Comparison of ENCODE assay signal across 8 mouse cellular contexts in the genomic region with DNA sequence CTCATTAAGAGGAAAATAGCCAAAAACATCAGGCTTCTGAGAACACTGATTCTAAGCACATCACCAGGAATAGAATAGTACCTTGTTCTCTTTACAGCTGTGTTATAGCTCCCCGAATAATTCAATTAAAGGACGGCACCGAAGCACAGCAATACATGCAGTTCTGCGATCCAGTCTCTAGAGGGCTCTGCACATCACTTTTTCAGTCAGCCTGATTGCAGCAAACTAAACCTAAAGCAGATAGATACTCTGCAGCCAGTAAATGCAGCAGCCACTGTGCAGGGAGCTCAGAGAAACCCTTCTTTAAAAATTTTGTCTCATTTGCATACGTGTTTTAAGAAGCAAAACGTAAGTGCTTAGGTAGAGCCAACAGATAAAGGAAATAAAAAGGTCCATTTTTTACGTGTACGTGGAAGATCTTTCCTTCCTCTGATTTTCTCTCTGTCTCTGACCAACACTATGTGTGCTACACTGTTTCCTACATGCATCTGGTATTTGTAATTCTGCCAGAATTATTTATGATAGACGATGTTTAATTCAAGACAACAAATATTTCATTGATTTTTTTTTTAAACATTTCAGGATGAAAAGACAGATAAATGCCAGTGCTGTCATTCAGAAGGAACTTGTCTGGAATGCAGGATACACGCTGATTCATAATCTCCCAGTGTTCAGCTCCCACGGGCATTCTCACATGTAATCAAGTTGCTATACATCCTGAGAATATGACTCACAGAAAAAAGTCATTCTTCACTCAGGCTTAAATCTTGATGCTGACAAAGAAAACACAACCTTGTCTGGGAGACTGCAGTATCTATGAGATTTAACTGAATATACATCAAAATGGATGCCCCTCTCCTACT.
DNase-seq lines count a peak whose midpoint lies in the region; ATAC-seq lines count a peak whose summit lies in the region.
"Had no signal": no experiment of that assay in that cellular context is flagged by ENCODE, and none has a peak within 500 bp of the region (broad histone marks: within the 10 kb centered on the region; RNA-seq: fewer than 3 reads in every experiment).

No protein-coding gene starts in this region.

- no peak overlapping the region for H3K4me2 ChIP-seq in intestine, embryonic 14.5 days (ENCODE audit: low read length)
- H3K4me2 ChIP-seq in midbrain, embryonic 15.5 days, result peak overlapping the region; percentile 32
- H3K4me2 ChIP-seq: limb, embryonic 12.5 days had no signal

- ATAC-seq in intestine, embryonic 14.5 days (replicated peaks; ENCODE audit: low FRiP score, low TSS enrichment, low read depth), result no peak
- ATAC-seq in midbrain, embryonic 15.5 days (replicated peaks), result peak; percentile 91

- no peaks in the 10 kb centered on the region for H3K36me3 ChIP-seq in intestine, embryonic 14.5 days (ENCODE audit: control insufficient read depth, insufficient read depth, low read length)
- H3K36me3 ChIP-seq in midbrain, embryonic 15.5 days (replicated peaks), result no peaks in the 10 kb centered on the region
- H3K36me3 ChIP-seq: limb, embryonic 12.5 days had no signal

- no peaks in the 10 kb centered on the region for H3K27me3 ChIP-seq in intestine, embryonic 14.5 days (replicated peaks; ENCODE audit: control insufficient read depth, insufficient read depth, low read length)
- no peaks in the 10 kb centered on the region; the same call in 1 of the 2 replicates for H3K27me3 ChIP-seq in midbrain, embryonic 15.5 days (replicated peaks)
- H3K27me3 ChIP-seq: limb, embryonic 12.5 days had no signal

- no peak overlapping the region for H3K27ac ChIP-seq in intestine, embryonic 14.5 days (ENCODE audit: low read depth)
- H3K27ac ChIP-seq in midbrain, embryonic 15.5 days, result no peak overlapping the region
- H3K27ac ChIP-seq: limb, embryonic 12.5 days had no signal

- 21% methylated on average over 11 of the region's 11 CpGs for WGBS in intestine, embryonic 14.5 days
- WGBS in midbrain, embryonic 15.5 days, result 17% methylated on average over 11 of the region's 11 CpGs

- no peaks in the 10 kb centered on the region for H3K4me1 ChIP-seq in intestine, embryonic 14.5 days (replicated peaks; ENCODE audit: control insufficient read depth, insufficient read depth, low read length)
- H3K4me1 ChIP-seq in midbrain, embryonic 15.5 days, result no peaks in the 10 kb centered on the region
- H3K4me1 ChIP-seq: limb, embryonic 12.5 days had no signal

- no peak overlapping the region for H3K4me3 ChIP-seq in intestine, embryonic 14.5 days (ENCODE audit: low read depth, low read length)
- no peak overlapping the region for H3K4me3 ChIP-seq in midbrain, embryonic 15.5 days
- H3K4me3 ChIP-seq: limb, embryonic 12.5 days had no signal

- no peak overlapping the region for H3K9ac ChIP-seq in intestine, embryonic 14.5 days (ENCODE audit: low read length)
- no peak overlapping the region for H3K9ac ChIP-seq in midbrain, embryonic 15.5 days
- H3K9ac ChIP-seq: limb, embryonic 12.5 days had no signal

- DNase-seq in adrenal gland, adult 18-20 months (ENCODE audit: low spot score in 2 of 2), result peak; percentile 21 to 33
- DNase-seq in cerebellum, postnatal 10 days, result peak; percentile 76 to 80
- peak; percentile 41 to 86 for DNase-seq in frontal cortex, adult 2 months (ENCODE audit: extremely low spot score in 1 of 2, low spot score in 1 of 2)
- DNase-seq in intestine, embryonic 14.5 days (ENCODE audit: low spot score), result peak; percentile 68
- peak; percentile 22 to 36 for DNase-seq in left cerebral cortex, adult 8-10 months (ENCODE audit: low spot score in 2 of 2)
- peak; percentile 12 for DNase-seq in thymus, postnatal 0 days (ENCODE audit: low spot score)

- no peaks in the 10 kb centered on the region for H3K9me3 ChIP-seq in intestine, embryonic 14.5 days (ENCODE audit: control insufficient read depth, low read length)
- H3K9me3 ChIP-seq in midbrain, embryonic 15.5 days, result no peaks in the 10 kb centered on the region
- H3K9me3 ChIP-seq: limb, embryonic 12.5 days had no signal

Comparison
In these comparisons a context has a peak if more than half of its experiments do, and no peak if none do; other contexts are left out.
1. DNase-seq: peak in every context shown above with its lines; median percentile 78 in cerebellum, postnatal 10 days; 68 in intestine, embryonic 14.5 days; 64 in frontal cortex, adult 2 months; 29 in left cerebral cortex, adult 8-10 months; 27 in adrenal gland, adult 18-20 months; 12 in thymus, postnatal 0 days.